Mouse (Mus musculus) liver, embryonic 12.5 days (tissue): Measurements from ENCODE around the gene Crygn. TPM values are rescaled to one million over a fixed set of nuclear protein-coding genes. Genes with fewer than 3 reads are reported as not detected.

Source experiments
- ATAC-seq: fragments of 200-750 bp; cut with Nextera tagmentation; 2 replicates; pipeline ENCODE4 v1.8.0; 2017; ENCODE audit warnings: moderate number of reproducible peaks, mild to moderate bottlenecking, moderate library complexity
- H3K27ac ChIP-seq: fragments of 300-500 bp; sonication (generic); 2 replicates; pipeline ENCODE4 v1.5.1; 2016; ENCODE audit warnings: mild to moderate bottlenecking
- H3K27me3 ChIP-seq: fragments of 300-500 bp; sonication (generic); replicated peaks from 2 replicates; pipeline ENCODE4 v1.6.1; 2016; ENCODE audit warnings: mild to moderate bottlenecking, moderate library complexity
- H3K36me3 ChIP-seq: fragments of 300-500 bp; sonication (generic); 2 replicates; pipeline ENCODE4 v1.6.1; 2016; ENCODE audit warnings: mild to moderate bottlenecking, moderate library complexity
- H3K4me1 ChIP-seq: fragments of 300-500 bp; sonication (generic); 2 replicates; pipeline ENCODE4 v1.6.1; 2016
- H3K4me2 ChIP-seq: fragments of 300-500 bp; sonication (generic); 2 replicates; pipeline ENCODE4 v1.6.1; 2016; ENCODE audit warnings: mild to moderate bottlenecking, moderate library complexity
- H3K4me3 ChIP-seq: fragments of 300-500 bp; sonication (generic); 2 replicates; pipeline ENCODE4 v1.5.1; 2016; ENCODE audit warnings: mild to moderate bottlenecking, moderate library complexity
- H3K9ac ChIP-seq: fragments of 300-500 bp; sonication (generic); 2 replicates; pipeline ENCODE4 v1.6.1; 2016; ENCODE audit warnings: mild to moderate bottlenecking, moderate library complexity
- H3K9me3 ChIP-seq: fragments of 300-500 bp; sonication (generic); replicated peaks from 2 replicates; pipeline ENCODE4 v1.6.1; 2016; ENCODE audit warnings: mild to moderate bottlenecking, moderate library complexity
- WGBS: fragments of 180-500 bp; shearing (Covaris S2); methylation state at CpG from one replicate; pipeline ENCODE4 v1.1.7; 2016; ENCODE audit not compliant: insufficient replicate concordance; 5-methylcytosine and 5-hydroxymethylcytosine counted together
- polyA plus RNA-seq: library from polyadenylated mRNA; unstranded; fragments of >200 nt; fragmentation: Nextera tagmentation; extraction: Ambion mirVana; gene quantifications from 2 replicates; pipeline ENCODE4 v1.2.1, GENCODE M21; 2016

The Crygn gene
- 0.71 TPM in 1 of 2 replicates, not detected in the other for polyA plus RNA-seq

DNA sequence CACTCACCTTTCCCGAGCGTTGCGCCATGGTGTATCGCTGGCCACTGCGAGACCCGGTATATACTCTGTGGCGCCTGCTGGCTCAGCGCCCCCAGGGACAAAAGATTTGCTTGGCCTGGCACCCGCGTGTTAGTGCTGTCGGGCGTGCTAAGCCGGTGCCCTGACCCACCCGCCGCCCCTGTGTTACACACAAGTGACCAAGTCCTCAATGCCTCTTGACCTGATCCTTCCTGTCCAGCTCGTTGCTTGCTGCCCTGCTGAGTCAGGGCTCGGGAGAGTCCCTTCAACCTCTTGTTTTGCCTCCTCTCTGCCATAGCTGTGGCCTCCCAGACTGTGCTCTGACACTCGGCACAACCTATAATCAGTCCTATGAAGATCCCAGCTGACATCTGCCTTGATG is at the start of gene Crygn:
Gene Crygn (minus strand): TSS at position 193 of the 400 bp plus-strand sequence.
- WGBS = 56% methylated on average over 18 of the region's 18 CpGs
- Histone ChIP-seq H3K9me3 (no peaks in the 10 kb centered on the region), H3K4me3 (no peak within 1 kb of the TSS), H3K27me3 (peaks cover 24% of the 10 kb centered on the region), H3K4me2 (no peak within 1 kb of the TSS), H3K4me1 (0 out of 2 replicates have a peak, but pooled peaks cover 7% of the 10 kb centered on the region), H3K27ac (no peak within 1 kb of the TSS), H3K9ac (no peak within 1 kb of the TSS), H3K36me3 (no peaks in the 10 kb centered on the region)
- no peak for ATAC-seq

GRCm38 (mm10) chr5:24805222-24805621 is 47.4 kb upstream of the Crygn start:
- H3K36me3 ChIP-seq = peaks cover 84% of the 10 kb centered on the region
- ATAC-seq = no peak

DNA sequence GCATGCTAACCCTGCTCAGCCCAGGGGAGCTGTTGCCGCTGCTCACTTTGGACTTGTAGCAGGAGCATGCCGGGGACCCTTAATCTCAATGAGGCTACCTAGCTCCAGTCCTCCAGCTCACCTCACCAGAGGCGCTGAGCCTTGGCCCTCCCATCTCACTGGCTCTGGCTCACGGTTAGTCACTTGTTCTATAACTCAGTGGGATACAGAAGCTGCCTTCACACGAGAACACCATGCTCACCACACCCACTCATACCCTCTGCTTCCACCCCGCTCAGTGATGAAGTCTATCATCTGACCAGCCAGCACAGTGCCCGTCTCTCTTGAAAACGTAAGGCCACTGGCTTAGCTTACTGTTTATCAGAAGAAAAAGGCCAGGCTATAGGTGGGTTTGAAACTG is 46.9 kb upstream of the Crygn start:
- H3K27me3 ChIP-seq = no peaks in the 10 kb centered on the region
- H3K4me1 ChIP-seq = peaks cover 12% of the 10 kb centered on the region
- no peak overlapping the region for H3K4me2 ChIP-seq
- no peak overlapping the region for H3K27ac ChIP-seq
- ATAC-seq = no peak
- no peaks in the 10 kb centered on the region for H3K9me3 ChIP-seq
- WGBS = 86% methylated on average over 8 of the region's 8 CpGs
- no peak overlapping the region for H3K4me3 ChIP-seq
- peaks cover 81% of the 10 kb centered on the region for H3K36me3 ChIP-seq
- H3K9ac ChIP-seq = no peak overlapping the region

More at GRCm38 (mm10) chr5:24805222-24805621, 47.4 kb upstream of the Crygn start:
- H3K27ac ChIP-seq = no peak overlapping the region
- no peaks in the 10 kb centered on the region for H3K27me3 ChIP-seq
- no peaks in the 10 kb centered on the region for H3K9me3 ChIP-seq
- H3K4me3 ChIP-seq = no peak overlapping the region
- no peak overlapping the region for H3K4me2 ChIP-seq
- peaks cover 12% of the 10 kb centered on the region for H3K4me1 ChIP-seq
- no peak overlapping the region for H3K9ac ChIP-seq
- 83% methylated on average over 6 of the region's 6 CpGs for WGBS

DNA sequence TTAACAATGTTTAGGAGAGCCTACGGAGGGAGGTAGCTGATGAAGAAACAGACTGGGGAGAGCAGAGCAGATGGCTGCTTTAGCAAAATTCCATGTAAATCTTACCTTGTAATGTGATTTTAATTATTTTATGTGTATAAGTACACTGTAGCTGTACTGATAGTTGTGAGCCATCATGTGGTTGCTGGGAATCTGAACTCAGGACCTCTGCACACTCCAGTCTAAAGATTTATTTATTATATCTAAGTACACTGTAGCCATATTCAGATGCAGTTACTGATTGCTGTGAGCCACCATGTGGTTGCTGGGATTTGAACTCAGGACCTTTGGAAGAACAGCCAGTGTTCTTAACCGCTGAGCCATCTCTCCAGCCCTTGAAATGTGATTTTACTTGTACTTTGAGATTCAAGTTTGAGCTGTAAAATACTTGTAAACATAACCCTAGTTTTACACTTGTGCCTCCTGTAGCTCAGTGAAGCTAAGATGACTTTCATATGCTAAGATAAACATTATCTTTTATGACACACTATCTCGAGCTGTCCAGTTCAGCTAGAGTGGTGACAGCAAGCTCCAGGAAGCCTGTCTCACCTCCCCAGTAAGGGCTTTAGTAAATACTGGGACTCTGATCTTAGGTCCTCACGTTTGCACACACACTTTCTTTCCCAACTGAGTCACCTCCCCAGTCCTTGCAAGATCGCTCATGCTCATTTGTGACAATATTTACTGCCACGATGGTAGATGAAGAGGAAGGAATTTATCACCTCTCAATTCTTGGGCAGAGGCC is 44.2 kb upstream of the Crygn start:
- ATAC-seq = 0 out of 2 replicates have a peak, but pooled peaks have one; percentile 57
- H3K4me3 ChIP-seq = no peak overlapping the region
- H3K4me1 ChIP-seq = peaks cover 12% of the 10 kb centered on the region
- H3K9ac ChIP-seq = no peak overlapping the region
- 0 out of 2 replicates have a peak, but pooled peaks cover 4% of the 10 kb centered on the region for H3K27me3 ChIP-seq
- WGBS = 62% methylated on average over 6 of the region's 6 CpGs
- no peaks in the 10 kb centered on the region for H3K9me3 ChIP-seq
- H3K36me3 ChIP-seq = peaks cover 59% of the 10 kb centered on the region
- H3K27ac ChIP-seq = no peak overlapping the region; the same call in 1 of the 2 replicates
- no peak overlapping the region for H3K4me2 ChIP-seq

DNA sequence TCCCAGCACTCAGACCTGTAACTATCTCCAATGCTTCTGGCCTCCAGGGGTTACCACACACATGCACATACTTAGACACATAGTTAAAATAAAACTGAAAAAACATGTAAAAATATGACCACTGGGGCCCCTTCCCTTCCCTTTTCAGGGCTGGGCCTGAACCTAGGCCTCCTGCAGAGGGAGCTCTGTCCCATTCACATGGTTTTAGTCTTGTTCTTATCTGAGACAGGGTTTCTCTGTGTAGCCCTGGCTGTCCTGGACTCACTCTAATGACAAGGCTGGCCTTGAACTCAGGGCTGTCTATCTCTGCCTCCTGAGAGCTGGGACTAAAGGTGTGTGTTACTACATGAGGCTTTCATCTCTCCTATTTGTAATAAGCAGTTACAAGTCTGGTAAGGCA is 42.6 kb upstream of the Crygn start:
- Histone ChIP-seq H3K27me3 (0 out of 2 replicates have a peak, but pooled peaks cover 4% of the 10 kb centered on the region), H3K9ac (no peak overlapping the region), H3K27ac (no peak overlapping the region), H3K36me3 (peaks cover 43% of the 10 kb centered on the region), H3K9me3 (no peaks in the 10 kb centered on the region), H3K4me1 (peaks cover 12% of the 10 kb centered on the region), H3K4me3 (no peak overlapping the region), H3K4me2 (no peak overlapping the region)
- no peak for ATAC-seq

DNA sequence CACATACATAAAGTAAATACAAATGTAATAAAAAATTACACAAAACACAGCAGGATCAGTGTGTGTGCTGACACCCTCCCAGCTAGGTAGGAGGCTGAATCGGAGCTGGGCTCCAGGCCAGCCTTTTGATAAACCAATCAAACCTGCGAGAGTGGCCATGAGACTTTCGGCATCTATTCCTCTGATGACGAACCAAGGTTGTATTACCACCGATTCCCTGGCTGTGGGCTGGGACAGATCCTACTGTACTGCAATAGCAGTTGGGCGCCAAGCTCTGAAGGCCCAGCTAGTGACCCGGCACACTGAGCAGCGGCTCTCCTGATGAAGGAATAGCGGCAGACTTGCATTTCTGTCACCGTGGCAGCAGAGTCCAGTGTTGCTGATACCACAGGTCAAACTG is 40.8 kb upstream of the Crygn start:
- H3K9me3 ChIP-seq = no peaks in the 10 kb centered on the region
- H3K36me3 ChIP-seq = peaks cover 25% of the 10 kb centered on the region
- no peak overlapping the region for H3K4me2 ChIP-seq
- H3K27me3 ChIP-seq = 0 out of 2 replicates have a peak, but pooled peaks cover 4% of the 10 kb centered on the region
- H3K9ac ChIP-seq = no peak overlapping the region
- peaks cover 12% of the 10 kb centered on the region for H3K4me1 ChIP-seq
- WGBS = 74% methylated on average over 10 of the region's 10 CpGs
- no peak for ATAC-seq
- H3K27ac ChIP-seq = no peak overlapping the region
- H3K4me3 ChIP-seq = no peak overlapping the region

- H3K36me3 ChIP-seq = peaks cover 18% of the 10 kb centered on the region
- H3K4me3 ChIP-seq = no peak overlapping the region
- H3K9me3 ChIP-seq = no peaks in the 10 kb centered on the region
- no peak overlapping the region for H3K9ac ChIP-seq
- WGBS = 40% methylated on average over 7 of the region's 7 CpGs
- 0 out of 2 replicates have a peak, but pooled peaks cover 4% of the 10 kb centered on the region for H3K27me3 ChIP-seq
- H3K4me2 ChIP-seq = no peak overlapping the region
- peaks cover 10% of the 10 kb centered on the region for H3K4me1 ChIP-seq
- no peak overlapping the region for H3K27ac ChIP-seq
- ATAC-seq = no peak
These were observed 40.0 kb upstream of the Crygn start for GRCm38 (mm10) chr5:24797858-24798257.

DNA sequence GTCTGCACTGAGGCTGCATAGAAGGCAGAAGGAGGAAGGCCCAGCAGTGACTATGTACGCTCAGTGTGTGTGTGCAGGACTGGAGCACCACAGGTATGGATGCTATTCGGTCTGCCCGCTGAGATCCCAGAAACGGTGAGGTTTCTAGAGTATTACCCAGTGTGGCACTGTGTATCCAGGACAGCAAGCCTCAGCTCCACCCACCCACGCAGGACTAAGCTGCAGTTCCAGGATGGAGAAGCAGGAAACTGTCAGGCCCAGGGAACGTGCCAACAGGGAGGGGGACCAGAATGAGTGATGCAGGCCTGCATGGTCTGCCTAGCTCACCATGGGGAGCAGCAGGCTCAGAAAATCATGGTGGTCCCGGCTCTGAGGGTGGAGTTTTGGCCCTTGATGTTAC is 35.2 kb upstream of the Crygn start:
- Histone ChIP-seq H3K4me2 (no peak overlapping the region), H3K4me1 (no peaks in the 10 kb centered on the region), H3K9ac (no peak overlapping the region), H3K27me3 (0 out of 2 replicates have a peak, but pooled peaks cover 2% of the 10 kb centered on the region), H3K27ac (no peak overlapping the region), H3K36me3 (no peaks in the 10 kb centered on the region), H3K4me3 (no peak overlapping the region), H3K9me3 (no peaks in the 10 kb centered on the region)
- 60% methylated on average over 7 of the region's 7 CpGs for WGBS
- no peak for ATAC-seq

GRCm38 (mm10) chr5:24782957-24783356 is 25.1 kb upstream of the Crygn start:
- H3K36me3 ChIP-seq = no peaks in the 10 kb centered on the region
- H3K9me3 ChIP-seq = no peaks in the 10 kb centered on the region
- no peak overlapping the region for H3K4me3 ChIP-seq
- H3K4me2 ChIP-seq = no peak overlapping the region
- no peaks in the 10 kb centered on the region for H3K4me1 ChIP-seq
- H3K9ac ChIP-seq = no peak overlapping the region
- H3K27me3 ChIP-seq = peaks cover 22% of the 10 kb centered on the region
- WGBS = 72% methylated on average over 4 of the region's 4 CpGs
- no peak overlapping the region for H3K27ac ChIP-seq
- ATAC-seq = no peak

DNA sequence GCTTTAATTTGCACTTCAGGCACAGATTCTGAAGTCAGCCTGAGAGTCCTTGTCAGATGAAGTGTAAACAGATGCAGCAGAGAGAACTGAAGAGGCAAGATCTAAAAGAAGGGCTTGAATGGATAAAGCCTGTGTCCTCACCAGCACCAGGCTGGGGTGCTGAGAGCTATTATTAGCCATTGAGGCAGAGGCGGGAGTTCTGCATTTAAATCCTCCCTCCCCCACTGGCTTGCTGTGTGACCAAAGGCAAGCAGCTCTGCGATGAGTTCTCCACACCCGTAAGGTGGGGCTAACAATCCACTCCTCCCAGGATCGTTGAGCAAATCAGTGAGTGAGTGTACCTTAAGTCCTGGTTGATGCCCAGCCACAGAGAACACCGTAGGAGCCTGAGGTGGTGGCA is 23.2 kb upstream of the Crygn start:
- Histone ChIP-seq H3K9ac (no peak overlapping the region), H3K36me3 (no peaks in the 10 kb centered on the region), H3K27ac (no peak overlapping the region), H3K9me3 (no peaks in the 10 kb centered on the region), H3K4me1 (no peaks in the 10 kb centered on the region), H3K4me3 (no peak overlapping the region), H3K4me2 (no peak overlapping the region), H3K27me3 (peaks cover 29% of the 10 kb centered on the region)
- WGBS = 19% methylated on average over 5 of the region's 5 CpGs
- ATAC-seq = no peak

GRCm38 (mm10) chr5:24779881-24780512 is 22.2 kb upstream of the Crygn start:
- H3K36me3 ChIP-seq = no peaks in the 10 kb centered on the region
- peaks cover 29% of the 10 kb centered on the region for H3K27me3 ChIP-seq
- H3K4me3 ChIP-seq = no peak overlapping the region
- H3K9ac ChIP-seq = no peak overlapping the region
- no peak for ATAC-seq
- no peaks in the 10 kb centered on the region for H3K4me1 ChIP-seq
- no peak overlapping the region for H3K4me2 ChIP-seq
- no peak overlapping the region for H3K27ac ChIP-seq
- WGBS = 38% methylated on average over 15 of the region's 15 CpGs
- H3K9me3 ChIP-seq = no peaks in the 10 kb centered on the region; the same call in 1 of the 2 replicates

DNA sequence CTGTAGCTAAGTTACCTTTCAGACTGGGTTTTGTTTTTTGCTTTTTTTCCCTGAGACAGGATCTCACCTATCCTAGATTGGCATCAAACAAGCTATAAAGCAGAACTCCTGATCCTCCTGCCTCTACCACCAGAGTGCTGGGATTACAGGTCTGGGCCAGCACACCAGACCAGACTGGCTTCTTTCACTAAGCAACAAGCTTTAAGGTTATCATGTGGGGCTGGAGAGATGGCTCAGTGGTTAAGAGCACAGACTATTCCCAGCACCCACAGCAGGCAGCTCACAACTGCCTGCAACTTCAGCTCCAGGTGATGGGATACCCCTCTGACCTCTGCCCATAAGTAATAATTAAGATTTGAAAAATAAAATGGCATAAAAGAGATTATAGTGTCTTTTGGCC is 21.5 kb upstream of the Crygn start:
- ATAC-seq = no peak
- H3K4me1 ChIP-seq = no peaks in the 10 kb centered on the region

More for the DNA sequence above, 21.5 kb upstream of the Crygn start:
- Histone ChIP-seq H3K36me3 (no peaks in the 10 kb centered on the region), H3K4me3 (no peak overlapping the region), H3K9me3 (no peaks in the 10 kb centered on the region; the same call in 1 of the 2 replicates), H3K27me3 (peaks cover 29% of the 10 kb centered on the region), H3K9ac (no peak overlapping the region), H3K4me2 (no peak overlapping the region), H3K27ac (no peak overlapping the region)
